In genomic region chr2:50789051-50789651, GRCm38 (mm10) we compare ENCODE assay signal across 11 mouse cellular contexts.
DNase-seq lines count a peak whose midpoint lies in the region; ATAC-seq and TF ChIP-seq lines count a peak whose summit lies in the region.
"Had no signal": no experiment of that assay in that cellular context is flagged by ENCODE, and none has a peak within 500 bp of the region (broad histone marks: within the 10 kb centered on the region; RNA-seq: fewer than 3 reads in every experiment).

No protein-coding gene starts in this region.

- H3K36me3 ChIP-seq in lung, embryonic 14.5 days (ENCODE audit: insufficient read depth): no peaks in the 10 kb centered on the region
- no peaks in the 10 kb centered on the region for H3K36me3 ChIP-seq in limb, embryonic 14.5 days (ENCODE audit: control insufficient read depth, insufficient read depth, low read length)
- H3K36me3 ChIP-seq in small intestine, adult 2 months (ENCODE audit: control insufficient read depth, insufficient read depth, low read length): no peaks in the 10 kb centered on the region
- H3K36me3 ChIP-seq in forebrain, embryonic 10.5 days (replicated peaks): no peaks in the 10 kb centered on the region

- no peaks in the 10 kb centered on the region for H3K9me3 ChIP-seq in lung, embryonic 14.5 days (ENCODE audit: low read depth, low read length)
- H3K9me3 ChIP-seq in limb, embryonic 14.5 days (ENCODE audit: control insufficient read depth, low read length): no peaks in the 10 kb centered on the region; the same call in 1 of the 2 replicates
- H3K9me3 ChIP-seq in forebrain, embryonic 10.5 days: peaks cover 11% of the 10 kb centered on the region; the same call in 1 of the 2 replicates

- TF ChIP-seq POLR2A in lung, adult 2 months (IDR thresholded peaks at IDR 0.05; ENCODE audit: borderline replicate concordance, extremely low read depth, low read depth, low read length): no peak
- no peak for TF ChIP-seq POLR2A in limb, embryonic 14.5 days (IDR thresholded peaks at IDR 0.05; ENCODE audit: borderline replicate concordance, extremely low read depth, insufficient read depth, insufficient read length)
- TF ChIP-seq POLR2A in small intestine, adult 2 months (IDR thresholded peaks at IDR 0.05; ENCODE audit: low read depth, low read length): no peak

- H3K9ac ChIP-seq in lung, embryonic 14.5 days: no peak overlapping the region
- no peak overlapping the region for H3K9ac ChIP-seq in limb, embryonic 14.5 days (ENCODE audit: low read depth, low read length, severe bottlenecking)
- H3K9ac ChIP-seq: forebrain, postnatal 0 days had no signal

- peaks cover 2% of the 10 kb centered on the region; the same call in 1 of the 2 replicates for H3K4me1 ChIP-seq in lung, embryonic 14.5 days (ENCODE audit: insufficient read depth)
- peaks cover 2% of the 10 kb centered on the region for H3K4me1 ChIP-seq in lung, adult 2 months (ENCODE audit: control insufficient read depth, insufficient read depth, low read length)
- H3K4me1 ChIP-seq in limb, embryonic 14.5 days (ENCODE audit: control insufficient read depth, insufficient read depth, low read length): peaks cover 4% of the 10 kb centered on the region
- H3K4me1 ChIP-seq in small intestine, adult 2 months (ENCODE audit: control insufficient read depth, insufficient read depth, insufficient read length, low read length): peaks cover 6% of the 10 kb centered on the region; the same call in 1 of the 2 replicates
- no peaks in the 10 kb centered on the region for H3K4me1 ChIP-seq in forebrain, embryonic 10.5 days

- peak overlapping the region; percentile 24; the same call in 1 of the 2 replicates for H3K4me2 ChIP-seq in lung, embryonic 14.5 days
- H3K4me2 ChIP-seq in limb, embryonic 14.5 days (replicated peaks; ENCODE audit: low read depth, low read length, severe bottlenecking): peak overlapping the region; percentile 16; the same call in 1 of the 2 replicates

- TF ChIP-seq CTCF in gastrocnemius, adult 2 months (IDR thresholded peaks at IDR 0.05): no peak
- no peak for TF ChIP-seq CTCF in lung, embryonic 14.5 days (IDR thresholded peaks at IDR 0.05; ENCODE audit: low read depth)
- TF ChIP-seq CTCF in lung, adult 2 months (IDR thresholded peaks at IDR 0.05; ENCODE audit: insufficient read depth, low read length): no peak
- no peak for TF ChIP-seq CTCF in small intestine, adult 2 months (IDR thresholded peaks at IDR 0.05; ENCODE audit: extremely low read depth, insufficient read length, insufficient replicate concordance, low read depth, low read length)

- H3K27ac ChIP-seq in gastrocnemius, adult 2 months: peak overlapping the region; percentile 75
- H3K27ac ChIP-seq in lung, embryonic 14.5 days (ENCODE audit: low read depth): peak overlapping the region; percentile 82
- no peak overlapping the region for H3K27ac ChIP-seq in limb, embryonic 14.5 days (replicated peaks; ENCODE audit: low read depth, low read length)
- H3K27ac ChIP-seq in small intestine, adult 2 months (ENCODE audit: insufficient read depth, low read depth, low read length): peak overlapping the region; percentile 71
- no peak overlapping the region for H3K27ac ChIP-seq in forebrain, embryonic 10.5 days
- H3K27ac ChIP-seq: hindbrain, postnatal 0 days; macrophage had no signal

- peak; percentile 95 for ATAC-seq in lung, embryonic 14.5 days (ENCODE audit: insufficient read depth)
- no peak for ATAC-seq in limb, embryonic 14.5 days (ENCODE audit: low FRiP score, low read depth)
- ATAC-seq: forebrain, postnatal 0 days; hindbrain, postnatal 0 days had no signal

- peak; percentile 16 for DNase-seq in gastrocnemius, adult 2 months
- no peak for DNase-seq in gastrocnemius, adult 8-10 months (ENCODE audit: low spot score in 2 of 2)
- peak; percentile 93 for DNase-seq in lung, embryonic 14.5 days
- no peak for DNase-seq in lung, adult 2 months
- peak; percentile 23 for DNase-seq in limb, embryonic 14.5 days (ENCODE audit: low spot score)
- DNase-seq in cerebellum, postnatal 14 days: no peak
- DNase-seq in forebrain, embryonic 10.5 days (ENCODE audit: extremely low spot score, low spot score): no peak
- DNase-seq: forebrain, postnatal 0 days had no signal

- WGBS in lung, embryonic 14.5 days: 30% methylated on average over 4 of the region's 4 CpGs
- WGBS in lung, adult 2 months: 44% methylated on average over 4 of the region's 4 CpGs
- 43% methylated on average over 4 of the region's 4 CpGs for WGBS in limb, embryonic 14.5 days
- 41% methylated on average over 4 of the region's 4 CpGs for WGBS in small intestine, adult 2 months
- WGBS in forebrain, embryonic 10.5 days: 69% methylated on average over 4 of the region's 4 CpGs

- H3K27me3 ChIP-seq in lung, embryonic 14.5 days (ENCODE audit: insufficient read depth, low read length): no peaks in the 10 kb centered on the region
- no peaks in the 10 kb centered on the region for H3K27me3 ChIP-seq in limb, embryonic 14.5 days (ENCODE audit: control insufficient read depth, insufficient read depth, low read length)
- no peaks in the 10 kb centered on the region for H3K27me3 ChIP-seq in small intestine, adult 2 months (ENCODE audit: control insufficient read depth, insufficient read depth, low read length)
- H3K27me3 ChIP-seq in forebrain, embryonic 10.5 days (ENCODE audit: poor library complexity, severe bottlenecking): no peaks in the 10 kb centered on the region

- no peak overlapping the region; the same call in 1 of the 2 replicates for H3K4me3 ChIP-seq in gastrocnemius, adult 2 months
- no peak overlapping the region for H3K4me3 ChIP-seq in lung, embryonic 14.5 days (ENCODE audit: low read depth, low read length)
- H3K4me3 ChIP-seq in lung, adult 2 months (replicated peaks; ENCODE audit: extremely low read depth, low read depth, low read length): no peak overlapping the region
- no peak overlapping the region for H3K4me3 ChIP-seq in limb, embryonic 14.5 days (replicated peaks; ENCODE audit: low read length)
- no peak overlapping the region for H3K4me3 ChIP-seq in small intestine, adult 2 months (ENCODE audit: low read depth, low read length)
- H3K4me3 ChIP-seq in forebrain, embryonic 10.5 days: no peak overlapping the region

- intact Hi-C loops in gastrocnemius, adult 2 months (cut with DNase I): no loop called here

Comparison
In these comparisons a context has a peak if more than half of its experiments do, and no peak if none do; other contexts are left out.
1. DNase-seq: peak in gastrocnemius, adult 2 months (single experiment), lung, embryonic 14.5 days (single experiment) and limb, embryonic 14.5 days (single experiment); none in gastrocnemius, adult 8-10 months (0 of 2), lung, adult 2 months (single experiment), cerebellum, postnatal 14 days (0 of 2) and forebrain, embryonic 10.5 days (single experiment).
2. H3K27ac ChIP-seq: peak in gastrocnemius, adult 2 months (single experiment), lung, embryonic 14.5 days (single experiment) and small intestine, adult 2 months (single experiment); none in limb, embryonic 14.5 days (single experiment) and forebrain, embryonic 10.5 days (single experiment).